Mouse (Mus musculus) MEL (cell line): ENCODE data around the gene Vdr.

Experiments
- BHLHE40 ChIP-seq: IDR thresholded peaks from 2 replicates; pipeline ENCODE4 v1.6.1; 2012; ENCODE audit warnings: low read depth, mild to moderate bottlenecking, inconsistent platforms, low read length, improper control_type of control experiment, borderline replicate concordance
- CTCF ChIP-seq, 3 experiments: IDR thresholded peaks in 2 of 3; conservative IDR thresholded peaks in 1 of 3; 2 replicates each; pipeline ENCODE4 v1.5.1; 2011 to 2012; ENCODE audit warnings: low read length in 3 of 3, low read depth in 2 of 3, mild to moderate bottlenecking in 2 of 3, improper control_type of control experiment in 1 of 3, inconsistent platforms in 1 of 3, mixed read lengths in 1 of 3, moderate library complexity in 1 of 3; ENCODE audit not compliant: control insufficient read depth in 1 of 3, insufficient read depth in 1 of 3, poor library complexity in 1 of 3, severe bottlenecking in 1 of 3
- GATA1 ChIP-seq: IDR thresholded peaks from 2 replicates; pipeline ENCODE4 v1.6.1; 2011; ENCODE audit warnings: low read depth, low read length, improper control_type of control experiment
- MAX ChIP-seq: IDR thresholded peaks from 2 replicates; pipeline ENCODE4 v1.6.1; 2011; ENCODE audit warnings: low read length, improper control_type of control experiment
- POLR2A ChIP-seq, 2 experiments: IDR thresholded peaks; 2 replicates each; pipeline ENCODE4 v1.6.1; 2011 to 2012; ENCODE audit warnings: low read length in 2 of 2, mild to moderate bottlenecking in 2 of 2, control low read depth in 1 of 2, improper control_type of control experiment in 1 of 2, low read depth in 1 of 2, moderate library complexity in 1 of 2; ENCODE audit not compliant: control insufficient read depth in 1 of 2, insufficient read depth in 1 of 2, poor library complexity in 1 of 2
- ZC3H11A ChIP-seq: IDR thresholded peaks from 2 replicates; pipeline ENCODE4 v1.6.1; 2012; ENCODE audit warnings: low read depth, mild to moderate bottlenecking, inconsistent platforms, low read length, improper control_type of control experiment

GRCm38 (mm10) chr15:97868985-97869384 is 41.4 kb downstream of the Vdr start:
- TF ChIP-seq BHLHE40 = no peak
- no peak for TF ChIP-seq ZC3H11A
- TF ChIP-seq CTCF (IDR thresholded peaks at IDR 0.05 in 2 of 3, conservative IDR thresholded peaks at IDR 0.05 in 1 of 3; ENCODE audit: control insufficient read depth in 1 of 3, insufficient read depth in 1 of 3, low read depth in 2 of 3, low read length in 3 of 3, poor library complexity in 1 of 3, severe bottlenecking in 1 of 3) = no peak
- TF ChIP-seq POLR2A (IDR thresholded peaks at IDR 0.05; ENCODE audit: control insufficient read depth in 1 of 2, insufficient read depth in 1 of 2, low read depth in 1 of 2, low read length in 2 of 2, poor library complexity in 1 of 2) = no peak; a peak in 1 of 4 replicates
- TF ChIP-seq GATA1 = peak; percentile 17; the same call in 1 of the 2 replicates
- TF ChIP-seq MAX = peak; percentile 71
